13 mouse cellular contexts compared by ENCODE assay signal in genomic region chr8:12467386-12468326, GRCm38 (mm10).
A peak's percentile ranks its signal among the peaks of the same experiment; 100 is the strongest.
DNase-seq lines count a peak whose midpoint lies in the region; ATAC-seq and TF ChIP-seq lines count a peak whose summit lies in the region.
"Had no signal": no experiment of that assay in that cellular context is flagged by ENCODE, and none has a peak within 500 bp of the region (broad histone marks: within the 10 kb centered on the region; RNA-seq: fewer than 3 reads in every experiment).

No protein-coding gene starts in this region.

- no peak for TF ChIP-seq POLR2A in kidney, adult 2 months (IDR thresholded peaks at IDR 0.05; ENCODE audit: low read depth, low read length)
- TF ChIP-seq POLR2A in bone marrow, adult 2 months (IDR thresholded peaks at IDR 0.05; ENCODE audit: borderline replicate concordance, control insufficient read depth, low read depth, low read length), result no peak

- 59% methylated on average over 36 of the region's 36 CpGs for whole genome bisulfite sequencing in kidney, adult 2 months
- WGBS in bone marrow, adult 2 months, result 82% methylated on average over 36 of the region's 36 CpGs
- 52% methylated on average over 36 of the region's 36 CpGs for WGBS in embryonic facial prominence, embryonic 15.5 days

- no peaks in the 10 kb centered on the region for H3K4me1 ChIP-seq in kidney, adult 2 months (ENCODE audit: control insufficient read depth, insufficient read depth, low read length)
- H3K4me1 ChIP-seq in E14TG2a.4 (replicated peaks; ENCODE audit: low read depth, low read length), result peaks cover 37% of the 10 kb centered on the region
- no peaks in the 10 kb centered on the region; the same call in 1 of the 2 replicates for H3K4me1 ChIP-seq in bone marrow, adult 2 months (ENCODE audit: control insufficient read depth, insufficient read depth, low read length)
- H3K4me1 ChIP-seq in embryonic facial prominence, embryonic 15.5 days, result peaks cover 16% of the 10 kb centered on the region

- no peak; the same call in 1 of the 2 replicates for ATAC-seq in embryonic facial prominence, embryonic 15.5 days (ENCODE audit: insufficient number of reproducible peaks, low FRiP score, low TSS enrichment, low read depth)
- ATAC-seq: CD4-positive, CD25-positive, alpha-beta regulatory T cell, adult 4 months had no signal

- no peak overlapping the region for H3K4me3 ChIP-seq in kidney, adult 2 months (ENCODE audit: insufficient read depth, low read depth, low read length)
- 0 out of 2 replicates have a peak overlapping the region, but pooled peaks have one; percentile 10 for H3K4me3 ChIP-seq in E14TG2a.4 (replicated peaks; ENCODE audit: low read length)
- no peak overlapping the region for H3K4me3 ChIP-seq in bone marrow, adult 2 months (replicated peaks; ENCODE audit: control insufficient read depth, low read depth, low read length)
- H3K4me3 ChIP-seq in embryonic facial prominence, embryonic 15.5 days (replicated peaks), result no peak overlapping the region
- H3K4me3 ChIP-seq: gastrocnemius, adult 2 months had no signal

- H3K36me3 ChIP-seq in kidney, adult 2 months (ENCODE audit: control insufficient read depth, insufficient read depth, low read length), result no peaks in the 10 kb centered on the region
- no peaks in the 10 kb centered on the region for H3K36me3 ChIP-seq in E14TG2a.4 (ENCODE audit: insufficient read depth, low read length)
- H3K36me3 ChIP-seq in embryonic facial prominence, embryonic 15.5 days, result no peaks in the 10 kb centered on the region

- no peak for TF ChIP-seq CTCF in kidney, adult 2 months (conservative IDR thresholded peaks at IDR 0.05; ENCODE audit: insufficient read depth, insufficient read length, low read depth, low read length)
- TF ChIP-seq CTCF in E14TG2a.4 (conservative IDR thresholded peaks at IDR 0.05; ENCODE audit: low read length), result no peak
- TF ChIP-seq CTCF in bone marrow, adult 2 months (IDR thresholded peaks at IDR 0.05; ENCODE audit: control insufficient read depth, insufficient read depth, low read length), result no peak

- peak; percentile 13 for DNase-seq in kidney, adult 2 months
- no peak for DNase-seq in kidney, postnatal 10 days
- DNase-seq in cerebellum, adult 11 months, result no peak
- no peak for DNase-seq in left cerebral cortex, adult 8-10 months (ENCODE audit: low spot score in 2 of 2)
- DNase-seq in layer of hippocampus, adult 9-11 months, result no peak
- DNase-seq: cerebellum, adult 9-11 months; gastrocnemius, adult 2 months; left cerebral cortex, postnatal 4 days; lung, embryonic 14.5 days had no signal

- H3K27me3 ChIP-seq in kidney, adult 2 months (replicated peaks; ENCODE audit: control insufficient read depth, insufficient read depth, low read length), result no peaks in the 10 kb centered on the region
- peaks cover 55% of the 10 kb centered on the region for H3K27me3 ChIP-seq in E14TG2a.4 (ENCODE audit: insufficient read depth, low read length)
- peaks cover 86% of the 10 kb centered on the region for H3K27me3 ChIP-seq in embryonic facial prominence, embryonic 15.5 days

- H3K27ac ChIP-seq in kidney, adult 2 months (ENCODE audit: insufficient read depth, low read depth, low read length), result no peak overlapping the region
- H3K27ac ChIP-seq in bone marrow, adult 2 months (ENCODE audit: control insufficient read depth, insufficient read depth, low read depth, low read length, poor library complexity), result peak overlapping the region; percentile 58; the same call in 1 of the 2 replicates
- no peak overlapping the region for H3K27ac ChIP-seq in embryonic facial prominence, embryonic 15.5 days (replicated peaks)
- H3K27ac ChIP-seq: gastrocnemius, adult 2 months had no signal

- 0 out of 2 replicates have a peak overlapping the region, but pooled peaks have one; percentile 3 for H3K4me2 ChIP-seq in embryonic facial prominence, embryonic 15.5 days (replicated peaks)
- H3K4me2 ChIP-seq: lung, embryonic 14.5 days had no signal

- H3K9me3 ChIP-seq in E14TG2a.4 (ENCODE audit: low read length), result no peaks in the 10 kb centered on the region
- H3K9me3 ChIP-seq in embryonic facial prominence, embryonic 15.5 days (replicated peaks), result no peaks in the 10 kb centered on the region

- no peak overlapping the region for H3K9ac ChIP-seq in embryonic facial prominence, embryonic 15.5 days
- H3K9ac ChIP-seq: lung, embryonic 14.5 days had no signal
